Mouse (Mus musculus): ENCODE data around the gene Smc3. TPM values are rescaled to one million over a fixed set of nuclear protein-coding genes. Genes with fewer than 3 reads are reported as not detected.

Gene Smc3
- polyA plus RNA-seq, 1 experiment = 6.5 TPM

- Histone ChIP-seq H3K4me3 (no peak overlapping the region), H3ac (ENCODE audit: control insufficient read depth, insufficient read length) (no peak overlapping the region), H3K79me2 (ENCODE audit: control insufficient read depth, insufficient read depth) (no peaks in the 10 kb centered on the region), H3K27me3 (ENCODE audit: control insufficient read depth, insufficient read depth, insufficient read length) (no peaks in the 10 kb centered on the region), H3K36me3 (ENCODE audit: control insufficient read depth, insufficient read depth) (no peaks in the 10 kb centered on the region), H3K4me2 (ENCODE audit: low read depth) (no peak overlapping the region)
- no peak for TF ChIP-seq TCF12 (IDR thresholded peaks at IDR 0.05; ENCODE audit: insufficient read depth, poor library complexity, severe bottlenecking)
- no peak for TF ChIP-seq MYOD1 (IDR thresholded peaks at IDR 0.05; ENCODE audit: control insufficient read depth in 1 of 3, insufficient read length in 2 of 3, low read depth in 2 of 3)
- no peak for TF ChIP-seq TCF3 (IDR thresholded peaks at IDR 0.05; ENCODE audit: insufficient read length, low read depth)
- no peak for TF ChIP-seq USF1 (IDR thresholded peaks at IDR 0.05; ENCODE audit: low read depth)
- no peak for TF ChIP-seq POLR2A (IDR thresholded peaks at IDR 0.05; ENCODE audit: insufficient read length, low read depth)
- no peak for TF ChIP-seq POLR2AphosphoS2 (IDR thresholded peaks at IDR 0.05; ENCODE audit: insufficient read length, low read depth)
- TF ChIP-seq E2F4 (IDR thresholded peaks at IDR 0.05; ENCODE audit: insufficient read depth) = no peak
- no peak for TF ChIP-seq REST (IDR thresholded peaks at IDR 0.05; ENCODE audit: insufficient read depth, insufficient read length)
- TF ChIP-seq CEBPB (IDR thresholded peaks at IDR 0.05; ENCODE audit: insufficient read depth, poor library complexity, severe bottlenecking) = no peak
- no peak for TF ChIP-seq MYOG (IDR thresholded peaks at IDR 0.05; ENCODE audit: control insufficient read depth in 1 of 3, insufficient read depth in 1 of 3, insufficient read length in 2 of 3, low read depth in 2 of 3)
- TF ChIP-seq MAX (IDR thresholded peaks at IDR 0.05; ENCODE audit: low read depth) = no peak
- no peak for TF ChIP-seq SRF (IDR thresholded peaks at IDR 0.05; ENCODE audit: control insufficient read depth, insufficient read length, low read depth)
Observed at GRCm38 (mm10) chr19:53571501-53572428, 28.4 kb upstream of the Smc3 start.

- H3K36me3 ChIP-seq (ENCODE audit: control insufficient read depth, insufficient read depth) = no peaks in the 10 kb centered on the region
- H3ac ChIP-seq (ENCODE audit: control insufficient read depth, insufficient read length) = no peak overlapping the region
- no peak overlapping the region for H3K4me2 ChIP-seq (ENCODE audit: low read depth)
- TF ChIP-seq POLR2AphosphoS2 (IDR thresholded peaks at IDR 0.05; ENCODE audit: insufficient read length, low read depth) (no peak), CEBPB (IDR thresholded peaks at IDR 0.05; ENCODE audit: insufficient read depth, poor library complexity, severe bottlenecking) (no peak), USF1 (IDR thresholded peaks at IDR 0.05; ENCODE audit: low read depth) (no peak), TCF12 (IDR thresholded peaks at IDR 0.05; ENCODE audit: insufficient read depth, poor library complexity, severe bottlenecking) (no peak)
- no peaks in the 10 kb centered on the region for H3K79me2 ChIP-seq (ENCODE audit: control insufficient read depth, insufficient read depth)
- no peaks in the 10 kb centered on the region for H3K27me3 ChIP-seq (ENCODE audit: control insufficient read depth, insufficient read depth, insufficient read length)
- no peak overlapping the region for H3K4me3 ChIP-seq
Observed at GRCm38 (mm10) chr19:53572607-53573006, 27.6 kb upstream of the Smc3 start.

GRCm38 (mm10) chr19:53573151-53573550 is 27.0 kb upstream of the Smc3 start:
- Histone ChIP-seq H3K27me3 (ENCODE audit: control insufficient read depth, insufficient read depth, insufficient read length) (no peaks in the 10 kb centered on the region), H3K4me2 (ENCODE audit: low read depth) (no peak overlapping the region), H3K36me3 (ENCODE audit: control insufficient read depth, insufficient read depth) (no peaks in the 10 kb centered on the region), H3K4me3 (no peak overlapping the region), H3ac (ENCODE audit: control insufficient read depth, insufficient read length) (no peak overlapping the region), H3K79me2 (ENCODE audit: control insufficient read depth, insufficient read depth) (no peaks in the 10 kb centered on the region)
- no peak for TF ChIP-seq E2F4 (IDR thresholded peaks at IDR 0.05; ENCODE audit: insufficient read depth)
- TF ChIP-seq MYOD1 (IDR thresholded peaks at IDR 0.05; ENCODE audit: control insufficient read depth in 1 of 3, insufficient read length in 2 of 3, low read depth in 2 of 3) = no peak

- Histone ChIP-seq H3K79me2 (ENCODE audit: control insufficient read depth, insufficient read depth) (no peaks in the 10 kb centered on the region), H3K4me2 (ENCODE audit: low read depth) (no peak overlapping the region), H3K27me3 (ENCODE audit: control insufficient read depth, insufficient read depth, insufficient read length) (no peaks in the 10 kb centered on the region), H3K4me3 (no peak overlapping the region), H3K36me3 (ENCODE audit: control insufficient read depth, insufficient read depth) (no peaks in the 10 kb centered on the region), H3ac (ENCODE audit: control insufficient read depth, insufficient read length) (no peak overlapping the region)
- TF ChIP-seq MYOG (IDR thresholded peaks at IDR 0.05; ENCODE audit: control insufficient read depth in 1 of 3, insufficient read depth in 1 of 3, insufficient read length in 2 of 3, low read depth in 2 of 3) (no peak), MAX (IDR thresholded peaks at IDR 0.05; ENCODE audit: low read depth) (no peak)
Observed at GRCm38 (mm10) chr19:53574131-53574530, 26.1 kb upstream of the Smc3 start.

GRCm38 (mm10) chr19:53574546-53574945 is 25.7 kb upstream of the Smc3 start:
- Histone ChIP-seq H3K36me3 (ENCODE audit: control insufficient read depth, insufficient read depth) (no peaks in the 10 kb centered on the region), H3K4me2 (ENCODE audit: low read depth) (no peak overlapping the region), H3K27me3 (ENCODE audit: control insufficient read depth, insufficient read depth, insufficient read length) (no peaks in the 10 kb centered on the region), H3K4me3 (no peak overlapping the region), H3ac (ENCODE audit: control insufficient read depth, insufficient read length) (no peak overlapping the region), H3K79me2 (ENCODE audit: control insufficient read depth, insufficient read depth) (no peaks in the 10 kb centered on the region)
- no peak for TF ChIP-seq USF1 (IDR thresholded peaks at IDR 0.05; ENCODE audit: low read depth)
- no peak for TF ChIP-seq TCF3 (IDR thresholded peaks at IDR 0.05; ENCODE audit: insufficient read length, low read depth)

All from myocyte (in vitro differentiated cells).